Mouse (Mus musculus): ENCODE results near the gene Zfp663.

Zfp663 gene

GRCm38 (mm10) chr2:165368496-165368895 is at the start of gene Zfp663:
TSS of gene Zfp663 (minus strand) at chr2:165368729.
- no peak for DNase-seq (ENCODE audit: low read depth, low spot score)

GRCm38 (mm10) chr2:165417291-165417690 is 48.8 kb upstream of the Zfp663 start:
- DNase-seq (ENCODE audit: low read depth, low spot score), result no peak

- DNase-seq (ENCODE audit: low read depth, low spot score), result no peak
Measured at GRCm38 (mm10) chr2:165415795-165416194, 47.3 kb upstream of the Zfp663 start.

- no peak for DNase-seq (ENCODE audit: low read depth, low spot score)
Measured at GRCm38 (mm10) chr2:165415141-165415721, 46.7 kb upstream of the Zfp663 start.

- DNase-seq (ENCODE audit: low read depth, low spot score), result no peak
Measured at GRCm38 (mm10) chr2:165414321-165414720, 45.8 kb upstream of the Zfp663 start.

- DNase-seq (ENCODE audit: low read depth, low spot score), result no peak
Measured at GRCm38 (mm10) chr2:165413884-165414283, 45.4 kb upstream of the Zfp663 start.

- peak; percentile 67 for DNase-seq (ENCODE audit: low read depth, low spot score)
Measured at GRCm38 (mm10) chr2:165407700-165408301, 39.3 kb upstream of the Zfp663 start.

GRCm38 (mm10) chr2:165405351-165405750 is 36.8 kb upstream of the Zfp663 start:
- no peak for DNase-seq (ENCODE audit: low read depth, low spot score)

- DNase-seq (ENCODE audit: low read depth, low spot score), result no peak
Measured at GRCm38 (mm10) chr2:165404951-165405350, 36.4 kb upstream of the Zfp663 start.

- no peak for DNase-seq (ENCODE audit: low read depth, low spot score)
Measured at GRCm38 (mm10) chr2:165398164-165398785, 29.7 kb upstream of the Zfp663 start.

- no peak for DNase-seq (ENCODE audit: low read depth, low spot score)
Measured at GRCm38 (mm10) chr2:165397502-165398163, 29.1 kb upstream of the Zfp663 start.

GRCm38 (mm10) chr2:165396831-165397501 is 28.4 kb upstream of the Zfp663 start:
- no peak for DNase-seq (ENCODE audit: low read depth, low spot score)

- DNase-seq (ENCODE audit: low read depth, low spot score), result no peak
Measured at GRCm38 (mm10) chr2:165392156-165392555, 23.6 kb upstream of the Zfp663 start.

GRCm38 (mm10) chr2:165391561-165391960 is 23.0 kb upstream of the Zfp663 start:
- peak; percentile 68 for DNase-seq (ENCODE audit: low read depth, low spot score)

GRCm38 (mm10) chr2:165389299-165389952 is 20.9 kb upstream of the Zfp663 start:
- DNase-seq (ENCODE audit: low read depth, low spot score), result no peak

GRCm38 (mm10) chr2:165387844-165388495 is 19.4 kb upstream of the Zfp663 start, which contains the start of gene Zfp334:
TSS of gene Zfp334 (minus strand) at chr2:165388259.
- DNase-seq (ENCODE audit: low read depth, low spot score), result no peak

- DNase-seq (ENCODE audit: low read depth, low spot score), result no peak
Measured at GRCm38 (mm10) chr2:165387370-165387769, 18.8 kb upstream of the Zfp663 start.

GRCm38 (mm10) chr2:165380050-165380449 is 11.5 kb upstream of the Zfp663 start:
- DNase-seq (ENCODE audit: low read depth, low spot score), result no peak

- DNase-seq (ENCODE audit: low read depth, low spot score), result no peak
Measured at GRCm38 (mm10) chr2:165376001-165376400, 7.5 kb upstream of the Zfp663 start.

GRCm38 (mm10) chr2:165375478-165375877 is 6.9 kb upstream of the Zfp663 start:
- DNase-seq (ENCODE audit: low read depth, low spot score), result no peak

- no peak for DNase-seq (ENCODE audit: low read depth, low spot score)
Measured at GRCm38 (mm10) chr2:165371066-165371465, 2.5 kb upstream of the Zfp663 start.
